Mouse (Mus musculus) midbrain, embryonic 14.5 days (tissue): ENCODE data around the gene Mfap5. TPM values are rescaled to one million over a fixed set of nuclear protein-coding genes. Genes with fewer than 3 reads are reported as not detected.

ENCODE experiments used
- ATAC-seq: fragments of 200-750 bp; cut with Nextera tagmentation; 2 replicates; pipeline ENCODE4 v1.8.0; 2017; ENCODE audit warnings: moderate number of reproducible peaks, moderate library complexity; ENCODE audit not compliant: low FRiP score, low TSS enrichment
- DNase-seq: peaks from one replicate; pipeline ENCODE4 v3.0.0-alpha.2; 2015
- H3K27ac ChIP-seq: fragments of 300-500 bp; sonication (generic); replicated peaks from 2 replicates; pipeline ENCODE4 v1.5.1; 2014; ENCODE audit warnings: mild to moderate bottlenecking, low read depth, low read length, moderate library complexity
- H3K27me3 ChIP-seq: fragments of 300-500 bp; sonication (generic); 2 replicates; pipeline ENCODE4 v1.6.1; 2014; ENCODE audit warnings: low read length, control low read depth, mixed read lengths; ENCODE audit not compliant: control insufficient read depth, insufficient read depth
- H3K36me3 ChIP-seq: fragments of 300-500 bp; sonication (generic); 2 replicates; pipeline ENCODE4 v1.6.1; 2014; ENCODE audit warnings: low read length, control low read depth; ENCODE audit not compliant: control insufficient read depth, insufficient read depth
- H3K4me1 ChIP-seq: fragments of 300-500 bp; sonication (generic); 2 replicates; pipeline ENCODE4 v1.6.1; 2014; ENCODE audit warnings: mild to moderate bottlenecking, antibody characterized with exemption, low read length, control low read depth; ENCODE audit not compliant: control insufficient read depth, insufficient read depth
- H3K4me2 ChIP-seq: fragments of 300-500 bp; sonication (generic); 2 replicates; pipeline ENCODE4 v1.6.1; 2014; ENCODE audit warnings: mild to moderate bottlenecking, low read length, moderate library complexity
- H3K4me3 ChIP-seq: fragments of 300-500 bp; sonication (generic); replicated peaks from 2 replicates; pipeline ENCODE4 v1.5.1; 2014; ENCODE audit warnings: low read depth, low read length
- H3K9ac ChIP-seq: fragments of 300-500 bp; sonication (generic); replicated peaks from 2 replicates; pipeline ENCODE4 v1.6.1; 2014; ENCODE audit warnings: mild to moderate bottlenecking, low read length, moderate library complexity
- H3K9me3 ChIP-seq: fragments of 300-500 bp; sonication (generic); 2 replicates; pipeline ENCODE4 v1.6.1; 2016; ENCODE audit warnings: low read length, control low read depth, mixed read lengths; ENCODE audit not compliant: control insufficient read depth
- WGBS: fragments of 180-500 bp; shearing (Covaris S2); extraction: QIAGEN DNeasy Blood & Tissue Kit; methylation state at CpG from one replicate; pipeline ENCODE4 v1.1.7; 2014; 5-methylcytosine and 5-hydroxymethylcytosine counted together
- polyA plus RNA-seq: library from polyadenylated mRNA; unstranded; fragments of >200 nt; fragmentation: Nextera tagmentation; extraction: Ambion mirVana; gene quantifications from 2 replicates; pipeline ENCODE4 v1.2.1, GENCODE M21; 2014

Gene Mfap5
- polyA plus RNA-seq, 1 experiment from 2014 or later: 1.6 TPM

DNA sequence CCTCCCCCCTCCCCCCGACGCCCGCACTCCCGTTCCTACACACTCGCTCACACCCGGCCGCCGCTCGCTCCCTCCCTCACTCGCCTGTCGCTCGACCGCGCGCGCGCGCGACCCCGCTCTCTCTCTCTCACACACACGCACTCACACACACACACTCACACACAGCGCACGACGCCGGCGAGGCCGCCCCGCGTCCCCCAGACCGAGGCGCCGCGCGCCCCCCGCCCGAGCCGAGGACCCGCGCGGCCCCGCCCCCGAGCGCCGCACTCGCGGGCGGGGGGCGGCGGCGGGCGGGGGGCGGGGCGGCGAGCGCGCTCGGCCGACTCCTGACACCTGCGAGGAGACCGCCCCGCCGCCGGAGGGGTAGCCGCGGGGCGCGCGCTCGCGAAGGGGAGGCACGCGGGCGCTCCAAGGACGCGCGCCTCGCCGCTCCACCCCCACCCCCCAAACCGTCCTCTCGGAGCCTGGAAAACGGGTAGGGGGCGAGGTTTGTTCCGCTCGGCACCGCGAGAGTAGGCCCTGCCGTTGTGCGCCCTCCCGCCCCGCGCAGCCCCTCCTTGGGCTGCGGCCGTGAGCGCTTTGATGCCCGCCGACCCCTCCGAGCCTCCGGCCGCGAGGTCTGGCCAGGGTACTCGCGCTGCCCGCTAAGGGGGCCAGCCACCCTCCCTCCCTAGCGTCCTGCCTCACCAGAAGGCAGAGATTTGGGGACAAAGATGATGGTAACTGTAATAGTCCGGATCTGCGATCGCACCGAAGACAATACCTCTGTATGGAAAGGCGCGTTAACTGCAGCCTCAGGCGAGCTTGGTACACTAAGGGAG, 19.1 kb upstream of the Mfap5 start:
- Histone ChIP-seq H3K4me3 (peak overlapping the region; percentile 66), H3K36me3 (no peaks in the 10 kb centered on the region), H3K9me3 (no peaks in the 10 kb centered on the region), H3K4me1 (peaks cover 26% of the 10 kb centered on the region), H3K27ac (peak overlapping the region; percentile 99), H3K9ac (peak overlapping the region; percentile 92), H3K27me3 (no peaks in the 10 kb centered on the region), H3K4me2 (peak overlapping the region; percentile 62)
- peak; percentile 96 for DNase-seq
- 1% methylated on average over 66 of the region's 111 CpGs for WGBS
- ATAC-seq: peak; percentile 93

DNA sequence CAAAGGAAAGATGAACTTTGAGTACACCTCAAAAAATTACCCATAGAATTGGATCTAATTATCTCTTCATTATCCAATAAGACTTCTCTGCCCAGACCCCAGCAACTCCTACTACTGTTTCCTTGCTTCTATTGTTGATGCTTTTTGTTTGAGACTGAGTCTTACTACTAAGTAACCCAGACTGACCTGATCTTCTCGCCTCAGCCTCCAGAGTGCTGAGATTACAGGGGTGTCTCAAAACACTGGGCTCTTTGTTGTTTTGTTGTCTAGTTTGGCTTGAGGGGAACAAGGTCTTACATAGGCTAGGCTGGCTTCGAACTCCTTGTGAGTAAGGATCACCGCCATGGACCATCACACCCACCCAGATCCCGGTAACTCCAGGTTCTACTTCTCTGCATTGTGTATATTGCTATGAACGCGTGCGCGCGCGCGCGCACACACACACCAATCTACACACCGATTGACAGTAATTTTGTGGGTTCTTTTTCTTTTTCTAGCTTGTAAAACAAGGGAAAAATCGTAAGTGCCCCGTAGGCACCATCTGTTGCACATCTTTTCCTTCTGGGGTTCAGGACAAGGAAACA, 14.6 kb upstream of the Mfap5 start:
- Histone ChIP-seq H3K27me3 (no peaks in the 10 kb centered on the region), H3K4me3 (peak overlapping the region; percentile 30), H3K4me2 (peak overlapping the region; percentile 60), H3K9ac (peak overlapping the region; percentile 38; the same call in 1 of the 2 replicates), H3K4me1 (peaks cover 14% of the 10 kb centered on the region), H3K27ac (peak overlapping the region; percentile 65), H3K36me3 (no peaks in the 10 kb centered on the region), H3K9me3 (no peaks in the 10 kb centered on the region)
- DNase-seq: peak; percentile 54
- 24% methylated on average over 15 of the region's 15 CpGs for WGBS
- no peak for ATAC-seq

DNA sequence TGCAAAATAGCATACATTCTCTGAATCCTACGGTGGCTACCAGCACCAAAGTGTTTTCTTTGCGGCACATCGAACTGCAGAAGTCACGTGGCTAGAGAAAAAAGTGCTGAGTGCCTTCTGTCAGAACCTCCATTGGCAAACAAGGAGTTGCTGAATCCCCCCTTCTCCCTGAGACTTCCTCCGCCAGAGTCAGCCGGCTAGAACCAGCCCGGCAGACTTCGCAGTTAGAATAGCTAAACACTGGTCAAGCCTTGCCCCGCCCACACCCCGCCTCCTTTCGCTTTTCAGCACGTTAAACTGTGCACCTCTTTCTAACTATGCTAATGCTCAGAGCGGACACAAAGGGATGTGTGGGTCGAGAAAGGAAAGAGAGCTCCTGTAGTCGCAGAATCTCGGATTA, 14.1 kb upstream of the Mfap5 start:
- DNase-seq (peak; percentile 91), ATAC-seq (peak; percentile 76)
- no peaks in the 10 kb centered on the region for H3K36me3 ChIP-seq
- peak overlapping the region; percentile 30 for H3K4me3 ChIP-seq
- H3K27ac ChIP-seq: peak overlapping the region; percentile 65
- under 1% methylated on average over 16 of the region's 16 CpGs for WGBS
- H3K4me1 ChIP-seq: peaks cover 14% of the 10 kb centered on the region
- peak overlapping the region; percentile 60 for H3K4me2 ChIP-seq
- no peaks in the 10 kb centered on the region for H3K9me3 ChIP-seq
- H3K27me3 ChIP-seq: no peaks in the 10 kb centered on the region
- peak overlapping the region; percentile 38; the same call in 1 of the 2 replicates for H3K9ac ChIP-seq

DNA sequence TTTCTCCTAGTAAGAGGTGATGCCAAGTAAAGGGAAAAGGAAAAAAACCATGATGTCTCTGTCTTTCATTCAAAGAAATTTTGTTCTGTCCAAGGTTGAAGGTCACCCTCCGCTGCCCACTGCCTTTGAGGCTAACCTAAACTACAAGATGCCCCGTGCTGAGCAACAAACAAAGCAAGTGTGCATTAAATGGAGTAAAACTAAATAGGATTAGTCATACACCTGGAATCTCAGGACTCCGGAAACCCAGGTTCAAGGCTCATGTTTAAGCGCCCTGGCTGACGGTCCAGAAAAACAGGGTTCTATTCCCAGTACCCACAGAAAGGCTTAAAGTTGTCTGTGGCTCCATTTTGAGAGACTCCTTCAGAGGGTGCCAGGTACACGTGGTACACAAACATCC, 13.2 kb upstream of the Mfap5 start:
- H3K36me3 ChIP-seq: no peaks in the 10 kb centered on the region
- no peak overlapping the region for H3K4me3 ChIP-seq
- H3K4me1 ChIP-seq: peaks cover 14% of the 10 kb centered on the region
- H3K4me2 ChIP-seq: peak overlapping the region; percentile 60; the same call in 1 of the 2 replicates
- no peaks in the 10 kb centered on the region for H3K27me3 ChIP-seq
- no peak for DNase-seq
- H3K9me3 ChIP-seq: no peaks in the 10 kb centered on the region
- no peak overlapping the region for H3K27ac ChIP-seq
- WGBS: 11% methylated on average over 6 of the region's 6 CpGs
- H3K9ac ChIP-seq: no peak overlapping the region
- ATAC-seq: no peak

DNA sequence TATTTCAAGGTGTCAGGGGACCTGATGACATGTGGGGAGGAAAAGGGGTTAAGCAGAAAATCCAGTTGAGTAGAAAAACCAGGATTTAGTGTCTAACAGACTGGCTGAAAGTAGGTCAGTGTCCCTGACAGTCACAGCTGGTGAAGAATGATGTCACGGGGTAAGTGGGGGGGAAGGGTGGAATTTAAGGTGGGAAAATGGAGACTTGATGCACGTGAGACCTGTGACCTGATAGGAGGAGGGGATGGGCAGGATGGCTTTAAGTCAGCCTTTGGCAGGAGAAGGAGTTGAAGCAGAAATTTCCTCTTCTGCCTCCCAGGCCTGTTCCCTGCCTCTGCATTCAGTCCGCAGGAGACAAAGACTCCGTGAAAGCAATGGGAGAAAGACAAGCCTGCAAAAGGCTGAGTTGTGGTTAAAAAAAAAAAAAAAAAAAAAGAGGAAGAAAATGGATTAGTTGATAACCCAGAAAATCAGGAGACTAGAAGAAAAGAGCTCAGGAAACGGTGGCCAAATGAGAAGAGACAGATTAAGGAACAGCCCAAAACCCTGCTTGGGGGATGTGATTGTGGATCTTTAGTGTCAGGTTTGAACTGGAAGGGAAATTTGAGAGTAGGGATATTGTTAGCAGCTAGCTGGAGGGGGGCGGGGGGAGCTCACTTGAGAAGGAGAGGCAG, 11.7 kb upstream of the Mfap5 start:
- H3K27ac ChIP-seq: peak overlapping the region; percentile 47
- peaks cover 14% of the 10 kb centered on the region for H3K4me1 ChIP-seq
- no peak overlapping the region for H3K9ac ChIP-seq
- H3K9me3 ChIP-seq: no peaks in the 10 kb centered on the region
- ATAC-seq: no peak
- H3K4me2 ChIP-seq: no peak overlapping the region
- H3K36me3 ChIP-seq: no peaks in the 10 kb centered on the region
- H3K4me3 ChIP-seq: no peak overlapping the region
- H3K27me3 ChIP-seq: no peaks in the 10 kb centered on the region
- DNase-seq: peak; percentile 51
- 13% methylated on average over 6 of the region's 6 CpGs for WGBS

DNA sequence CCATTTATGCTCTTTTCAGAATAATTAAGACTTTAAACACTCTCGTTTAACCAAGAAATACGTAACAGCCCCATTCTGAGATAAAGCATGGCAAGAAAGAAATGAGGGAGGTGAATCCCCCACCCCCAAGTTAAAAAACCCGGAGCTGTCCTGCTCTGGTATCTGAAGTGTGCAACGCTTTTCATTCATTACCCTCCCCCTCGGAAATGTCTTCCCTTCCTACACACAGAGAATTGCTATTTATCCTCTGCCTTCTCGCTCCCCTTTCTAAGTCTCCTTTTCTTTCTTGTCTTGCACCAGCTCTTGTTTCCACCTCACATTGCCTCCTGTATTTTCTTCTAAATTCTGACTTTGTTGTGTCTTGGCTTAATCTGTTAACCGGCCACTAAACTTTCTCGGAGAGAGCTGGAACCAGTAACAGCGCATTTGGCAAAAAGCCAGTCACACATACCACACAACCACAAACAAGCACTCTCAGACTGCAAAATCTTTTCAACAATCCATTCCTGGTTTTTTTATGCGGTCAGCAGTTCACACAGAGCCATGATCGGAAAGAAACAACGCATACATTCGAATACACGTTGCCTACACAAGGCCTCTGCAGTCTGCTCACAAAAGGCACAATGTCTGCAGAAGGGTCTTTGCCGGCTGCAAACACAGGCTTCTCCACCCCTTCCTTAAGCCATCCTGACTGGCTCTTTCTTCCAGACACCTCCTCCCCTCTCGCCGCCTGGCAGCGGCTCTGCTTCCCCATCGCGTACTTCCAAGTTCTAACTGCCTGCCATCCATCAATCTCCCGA, 10.4 kb upstream of the Mfap5 start:
- H3K27me3 ChIP-seq: no peaks in the 10 kb centered on the region
- DNase-seq (peak; percentile 76), ATAC-seq (peak; percentile 55)
- H3K4me2 ChIP-seq: peak overlapping the region; percentile 35
- no peaks in the 10 kb centered on the region for H3K36me3 ChIP-seq
- H3K9ac ChIP-seq: peak overlapping the region; percentile 14; the same call in 1 of the 2 replicates
- peak overlapping the region; percentile 47 for H3K27ac ChIP-seq
- 5% methylated on average over 21 of the region's 21 CpGs for WGBS
- H3K4me1 ChIP-seq: peaks cover 14% of the 10 kb centered on the region
- no peaks in the 10 kb centered on the region for H3K9me3 ChIP-seq
- H3K4me3 ChIP-seq: no peak overlapping the region

DNA sequence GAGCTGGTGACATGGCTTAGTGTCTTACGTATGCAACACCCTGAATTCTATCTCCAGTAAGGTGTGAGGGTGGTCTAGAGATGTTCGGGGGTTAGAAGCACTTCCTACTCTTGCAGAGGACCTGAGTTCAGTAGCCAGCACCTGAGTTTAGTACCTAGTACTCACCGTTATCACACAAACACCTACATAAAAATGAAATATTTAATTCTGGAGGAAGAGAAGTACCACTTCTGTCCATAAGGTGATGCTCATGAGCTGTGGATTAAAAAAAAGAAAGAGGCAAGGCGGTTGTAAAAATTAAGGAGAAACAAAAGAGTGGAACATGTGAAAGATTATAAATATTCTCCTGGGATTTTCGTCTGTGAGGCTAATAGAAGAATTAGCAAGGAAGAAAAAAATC, 9.1 kb upstream of the Mfap5 start:
- H3K4me1 ChIP-seq: peaks cover 8% of the 10 kb centered on the region
- H3K4me2 ChIP-seq: 0 out of 2 replicates have a peak overlapping the region, but pooled peaks have one; percentile 10
- 33% methylated on average over 5 of the region's 5 CpGs for WGBS
- H3K27me3 ChIP-seq: no peaks in the 10 kb centered on the region
- H3K9ac ChIP-seq: no peak overlapping the region
- DNase-seq (peak; percentile 67), ATAC-seq (no peak)
- peak overlapping the region; percentile 47 for H3K27ac ChIP-seq
- no peaks in the 10 kb centered on the region for H3K36me3 ChIP-seq
- H3K4me3 ChIP-seq: no peak overlapping the region
- H3K9me3 ChIP-seq: no peaks in the 10 kb centered on the region

DNA sequence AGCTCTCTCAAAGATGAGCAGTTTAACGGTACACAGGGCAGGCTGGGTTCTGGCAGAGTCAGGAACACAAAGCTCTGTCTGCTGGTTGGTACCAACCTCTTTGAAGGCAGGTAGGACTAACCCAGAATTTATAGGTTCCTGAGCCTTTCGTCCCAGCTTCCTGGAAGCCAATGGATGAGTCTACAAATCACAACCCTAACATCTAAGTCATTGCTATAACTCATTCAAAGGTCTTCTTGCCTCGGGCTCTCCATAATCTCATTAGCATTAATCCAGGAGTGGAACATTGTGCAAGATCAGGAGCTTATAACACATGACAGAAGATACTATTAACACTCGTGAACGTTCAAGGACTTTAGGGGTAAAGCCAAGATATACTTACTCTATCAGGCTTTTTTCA, 7.0 kb upstream of the Mfap5 start, which contains the start of gene Rimklb:
TSS of gene Rimklb (minus strand) at position 101 of the 400 bp plus-strand sequence.
- H3K4me1 ChIP-seq: peaks cover 8% of the 10 kb centered on the region

More for the DNA sequence above, 7.0 kb upstream of the Mfap5 start, which contains the start of gene Rimklb:
- DNase-seq: no peak
- ATAC-seq: no peak
- Histone ChIP-seq H3K4me2 (no peak within 1 kb of the TSS), H3K4me3 (no peak within 1 kb of the TSS), H3K9ac (no peak within 1 kb of the TSS), H3K9me3 (no peaks in the 10 kb centered on the region), H3K36me3 (no peaks in the 10 kb centered on the region), H3K27me3 (no peaks in the 10 kb centered on the region), H3K27ac (no peak within 1 kb of the TSS)
- WGBS: 55% methylated on average over 5 of the region's 5 CpGs
